Mouse (Mus musculus) ES-E14 (cell line): ENCODE data around the gene Cdk5. TPM values are rescaled to one million over a fixed set of nuclear protein-coding genes. Genes with fewer than 3 reads are reported as not detected.

Experiments
- DNase-seq: peaks from one replicate; pipeline ENCODE4 v3.0.0-alpha.2; 2013; ENCODE audit warnings: low read depth, low spot score
- H3K27ac ChIP-seq: 2 replicates; pipeline ENCODE4 v1.5.1; 2012; ENCODE audit warnings: low read depth, mild to moderate bottlenecking, low read length, moderate library complexity, mixed read lengths; ENCODE audit not compliant: poor library complexity, insufficient read depth, severe bottlenecking
- H3K36me3 ChIP-seq: 2 replicates; pipeline ENCODE4 v1.6.1; 2012; ENCODE audit warnings: mild to moderate bottlenecking, low read length, moderate library complexity, mixed read lengths; ENCODE audit not compliant: control insufficient read depth, poor library complexity, insufficient read depth, severe bottlenecking
- H3K4me1 ChIP-seq, 2 experiments: fragments of 150-350 bp in 1 of 2; sonication (generic) in 1 of 2; 2 replicates each; pipeline ENCODE4 v1.6.1; 2012; ENCODE audit warnings: low read length in 2 of 2, mild to moderate bottlenecking in 1 of 2, mixed read lengths in 1 of 2; ENCODE audit not compliant: control insufficient read depth in 2 of 2, insufficient read depth in 2 of 2, poor library complexity in 1 of 2
- H3K4me3 ChIP-seq, 2 experiments: fragments of 150-350 bp in 1 of 2; sonication (generic) in 1 of 2; 2 replicates each; pipeline ENCODE4 v1.5.1; 2012; ENCODE audit warnings: low read length in 2 of 2, low read depth in 1 of 2, mild to moderate bottlenecking in 1 of 2, mixed read lengths in 1 of 2; ENCODE audit not compliant: insufficient read depth in 1 of 2, poor library complexity in 1 of 2, severe bottlenecking in 1 of 2
- H3K9ac ChIP-seq: 2 replicates; pipeline ENCODE4 v1.6.1; 2012; ENCODE audit warnings: low read depth, mild to moderate bottlenecking, low read length, mixed read lengths; ENCODE audit not compliant: poor library complexity, insufficient read depth, severe bottlenecking
- H3K9me3 ChIP-seq: fragments of 150-350 bp; sonication (generic); 2 replicates; pipeline ENCODE4 v1.6.1; 2012; ENCODE audit warnings: low read depth, mild to moderate bottlenecking, low read length; ENCODE audit not compliant: control insufficient read depth, insufficient read depth
- CHD2 ChIP-seq: IDR thresholded peaks from 2 replicates; pipeline ENCODE4 v1.6.1; 2014; ENCODE audit warnings: mild to moderate bottlenecking, low read depth, low read length, inconsistent platforms
- HCFC1 ChIP-seq: IDR thresholded peaks from 2 replicates; pipeline ENCODE4 v1.6.1; 2012; ENCODE audit warnings: low read length, inconsistent platforms, borderline replicate concordance; ENCODE audit not compliant: insufficient read depth
- MAFK ChIP-seq: IDR thresholded peaks from 2 replicates; pipeline ENCODE4 v1.6.1; 2014; ENCODE audit warnings: mild to moderate bottlenecking, low read depth, low read length, inconsistent platforms; ENCODE audit not compliant: insufficient read depth
- ZC3H11A ChIP-seq: IDR thresholded peaks from 2 replicates; pipeline ENCODE4 v1.6.1; 2012; ENCODE audit warnings: low read depth, mild to moderate bottlenecking, inconsistent platforms, low read length, borderline replicate concordance
- ZNF384 ChIP-seq: IDR thresholded peaks from 2 replicates; pipeline ENCODE4 v1.6.1; 2012; ENCODE audit warnings: low read depth, low read length, inconsistent platforms
- in situ Hi-C, 2 experiments: fragments of 600-800 bp; cut with MboI; formaldehyde crosslinking; loops; one replicate each; pipeline ENCODE4 v1.15.1; 2025; ENCODE audit warnings: low sequenced_read_pairs in 2 of 2, inconsistent platforms in 1 of 2; ENCODE audit not compliant: unreplicated experiment in 2 of 2
- total RNA-seq: library from RNA; depleted of rRNA; stranded (reverse); fragments of 300-350 nt; gene quantifications from 2 replicates; pipeline ENCODE4 v1.2.3, GENCODE M21; 2012

The Cdk5 gene
- total RNA-seq, 1 experiment, result 17.8 TPM

DNA sequence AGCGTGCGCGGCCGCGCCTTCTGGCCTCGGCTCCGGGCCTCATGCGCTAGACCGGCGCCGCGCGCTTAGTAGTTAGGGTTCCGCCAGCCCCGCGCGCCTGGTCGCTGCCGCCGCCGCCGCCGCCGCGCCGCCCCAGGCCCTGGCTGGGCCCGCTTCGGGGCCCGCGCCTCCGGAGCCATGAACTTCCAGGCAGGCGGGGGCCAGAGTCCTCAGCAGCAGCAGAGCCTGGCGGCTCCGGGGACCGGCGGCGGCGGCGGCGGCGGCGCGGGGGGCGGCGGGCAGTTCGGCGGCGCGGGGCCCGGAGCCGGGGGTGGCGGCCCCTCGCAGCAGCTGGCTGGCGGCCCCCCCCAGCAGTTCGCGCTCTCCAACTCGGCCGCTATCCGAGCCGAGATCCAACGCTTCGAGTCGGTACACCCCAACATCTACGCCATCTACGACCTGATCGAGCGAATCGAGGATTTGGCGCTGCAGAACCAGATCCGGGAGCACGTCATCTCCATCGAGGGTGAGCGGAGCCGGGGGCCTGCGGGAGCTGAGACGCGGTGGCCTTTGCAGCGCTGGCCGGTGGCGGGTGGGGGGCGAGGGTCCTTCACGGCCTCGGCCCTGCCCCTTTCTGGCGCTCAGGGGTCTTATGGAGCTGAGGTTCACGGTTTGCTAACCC, 28.8 kb upstream of the Cdk5 start, which contains the start of gene Agap3:
Gene Agap3, plus strand, starts transcription at position 148 of the 661 bp plus-strand sequence.
- Histone ChIP-seq H3K4me1 (peaks cover 3 to 20% of the 10 kb centered on the region in 2 experiments; a peak in 2 of 4 replicates), H3K4me3 (peak within 1 kb of the TSS; percentile 89 to 92), H3K27ac (no peak within 1 kb of the TSS), H3K36me3 (no peaks in the 10 kb centered on the region; the same call in 1 of the 2 replicates), H3K9ac (peak within 1 kb of the TSS; percentile 86), H3K9me3 (no peaks in the 10 kb centered on the region)
- in situ Hi-C loops, result loop anchor here in 1 of 2 experiments (5.0 kb wide), 1 partner anchor 35 kb away; no protein-coding TSS in a partner anchor
- no peak for TF ChIP-seq MAFK
- TF ChIP-seq ZC3H11A, result no peak
- TF ChIP-seq CHD2, result no peak
- DNase-seq, result no peak

GRCm38 (mm10) chr5:24451264-24452029, 28.1 kb upstream of the Cdk5 start:
- Histone ChIP-seq H3K4me1 (peaks cover 6 to 19% of the 10 kb centered on the region in 2 experiments; a peak in 3 of 4 replicates), H3K9me3 (no peaks in the 10 kb centered on the region), H3K27ac (no peak overlapping the region), H3K9ac (peak overlapping the region; percentile 86), H3K4me3 (peak overlapping the region; percentile 78 to 92), H3K36me3 (no peaks in the 10 kb centered on the region; the same call in 1 of the 2 replicates)
- in situ Hi-C loops, result loop anchor here in 1 of 2 experiments (5.0 kb wide), 1 partner anchor 34 kb away; no protein-coding TSS in a partner anchor
- no peak for TF ChIP-seq MAFK
- no peak for TF ChIP-seq ZNF384
- no peak for TF ChIP-seq CHD2
- TF ChIP-seq ZC3H11A, result no peak
- 0 out of 2 replicates have a peak, but pooled peaks have one; percentile 42 for TF ChIP-seq HCFC1
- DNase-seq, result no peak

GRCm38 (mm10) chr5:24447624-24448298, 24.4 kb upstream of the Cdk5 start, which contains the start of gene Tmub1:
Gene Tmub1 (minus strand): TSS chr5:24447854.
- peak within 1 kb of the TSS; percentile 21; the same call in 1 of the 2 replicates for H3K9ac ChIP-seq
- no peak within 1 kb of the TSS for H3K27ac ChIP-seq
- TF ChIP-seq HCFC1, result peak; percentile 95
- no peak for TF ChIP-seq ZNF384
- H3K4me3 ChIP-seq, result peak within 1 kb of the TSS; percentile 50 to 70
- peaks cover 5 to 17% of the 10 kb centered on the region in 2 experiments; a peak in 3 of 4 replicates for H3K4me1 ChIP-seq
- in situ Hi-C loops, result no loop called here
- peak; percentile 87 for DNase-seq
- H3K9me3 ChIP-seq, result no peaks in the 10 kb centered on the region
- peaks cover 9% of the 10 kb centered on the region for H3K36me3 ChIP-seq

DNA sequence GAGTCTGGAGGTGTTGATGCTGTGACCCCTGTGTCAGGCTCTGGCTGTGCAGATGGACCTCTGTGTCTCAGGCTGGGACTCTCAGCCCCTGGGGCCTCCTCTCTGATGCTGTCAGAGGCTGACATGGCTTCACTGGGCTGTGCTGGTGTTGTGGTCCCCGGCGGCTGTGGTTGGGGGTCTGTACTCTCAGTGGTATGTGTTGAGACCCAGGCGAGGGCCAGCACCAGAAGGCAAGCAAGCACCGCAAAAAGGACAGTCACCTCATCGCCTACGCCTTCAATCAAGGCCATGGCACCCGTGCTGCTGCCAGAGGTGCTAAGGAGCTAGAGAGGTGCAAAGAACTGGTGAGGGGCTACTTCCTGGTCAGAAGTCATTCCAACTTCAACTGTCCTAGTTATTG, 23.3 kb upstream of the Cdk5 start:
- H3K4me3 ChIP-seq, result no peak overlapping the region
- H3K9ac ChIP-seq, result no peak overlapping the region
- TF ChIP-seq HCFC1 (no peak), CHD2 (no peak), ZC3H11A (no peak), MAFK (no peak), ZNF384 (no peak)
- H3K4me1 ChIP-seq, result peaks cover 5 to 17% of the 10 kb centered on the region in 2 experiments; a peak in 3 of 4 replicates
- H3K36me3 ChIP-seq, result peaks cover 13% of the 10 kb centered on the region
- no peaks in the 10 kb centered on the region for H3K9me3 ChIP-seq
- no peak for DNase-seq
- H3K27ac ChIP-seq, result no peak overlapping the region
- in situ Hi-C loops, result no loop called here
